Mouse (Mus musculus) liver, postnatal 0 days (tissue): ENCODE results near the gene Dmgdh.

Experiments
- CTCF ChIP-seq: sonication (generic); IDR thresholded peaks from 2 replicates; pipeline ENCODE4 v1.5.1; 2016; ENCODE audit warnings: antibody characterized with exemption, low read depth
- EP300 ChIP-seq: IDR thresholded peaks from 2 replicates; pipeline ENCODE4 v1.6.1; 2016; ENCODE audit warnings: antibody characterized with exemption, low read depth, mild to moderate bottlenecking

DNA sequence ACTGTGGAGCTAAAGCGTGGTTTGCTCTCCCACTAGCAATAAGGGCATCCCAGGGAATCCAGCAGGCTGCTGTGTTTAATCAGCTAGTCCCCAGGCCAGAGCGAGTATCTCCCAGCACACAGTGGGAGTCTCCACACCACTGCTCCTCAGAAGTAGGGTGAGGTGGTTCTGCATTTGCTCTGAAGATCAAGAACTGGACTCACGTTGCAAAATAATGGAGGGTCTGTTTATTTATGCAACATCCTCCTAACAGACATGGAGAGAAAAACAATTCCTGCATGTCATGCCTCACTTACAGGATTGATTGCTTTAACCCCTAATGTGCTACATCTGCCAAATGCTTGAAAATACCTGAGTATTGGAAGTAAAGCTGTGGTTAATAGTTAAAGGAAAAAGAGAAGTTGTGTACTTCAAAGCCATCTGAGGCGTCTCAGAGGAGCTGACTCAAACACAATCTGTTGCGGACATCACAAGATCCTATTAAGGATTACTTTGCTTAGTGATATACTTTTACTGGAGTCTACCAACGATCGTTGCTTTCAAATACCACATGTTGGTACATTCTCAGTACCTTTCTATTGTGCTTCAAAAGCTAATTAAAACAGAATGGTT lies 99.6 kb downstream of the Dmgdh start:
- no peak for TF ChIP-seq CTCF
- no peak for TF ChIP-seq EP300
